Mouse (Mus musculus): ENCODE results near the gene Lzts2.

Lzts2 gene

DNA sequence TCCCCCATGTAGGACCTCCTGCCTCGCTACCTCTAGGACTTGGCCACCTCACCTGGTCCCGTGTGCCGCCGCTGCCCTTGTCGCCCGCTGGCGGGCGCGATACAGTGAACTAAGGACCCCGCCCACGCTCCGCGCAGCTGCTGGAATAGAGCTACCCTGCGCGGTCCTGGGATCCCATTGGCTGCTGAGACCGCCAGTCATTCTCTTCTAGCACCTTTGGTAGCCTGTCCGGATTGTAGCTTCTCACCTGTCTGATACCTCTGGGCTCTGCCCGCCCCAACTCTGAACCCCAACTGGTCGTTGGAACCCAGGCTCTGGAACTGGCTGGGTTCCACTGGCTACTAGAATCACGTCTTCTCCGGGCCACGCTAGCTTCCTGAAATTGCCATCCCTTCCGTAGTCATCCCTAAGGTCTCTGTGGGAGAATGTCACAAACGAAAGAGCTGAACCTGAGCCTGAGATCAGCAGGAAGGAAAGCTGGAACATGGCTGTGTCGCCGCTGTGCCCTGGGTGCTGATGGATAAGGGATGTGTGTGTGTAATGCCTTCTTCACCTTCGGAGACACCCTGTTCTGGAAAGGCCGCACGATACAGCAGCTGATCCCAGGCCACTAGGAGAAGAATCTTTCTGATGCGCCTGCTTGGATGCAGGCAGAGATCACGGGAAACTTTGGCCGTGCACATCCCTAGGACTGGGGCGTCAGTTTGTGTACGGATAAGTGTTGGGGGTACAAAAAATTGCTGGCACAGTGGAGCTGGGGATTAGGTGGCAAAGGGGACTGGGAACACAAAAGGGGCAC lies 32.5 kb downstream of the Lzts2 start:
- no peaks in the 10 kb centered on the region for H3K27me3 ChIP-seq (ENCODE audit: control insufficient read depth, insufficient read depth, low read length, poor library complexity, severe bottlenecking)
- peaks cover 2% of the 10 kb centered on the region for H3K36me3 ChIP-seq (ENCODE audit: control insufficient read depth, insufficient read depth, low read length, poor library complexity, severe bottlenecking)
- peak; percentile 80 for DNase-seq (ENCODE audit: low read depth, low spot score)

DNA sequence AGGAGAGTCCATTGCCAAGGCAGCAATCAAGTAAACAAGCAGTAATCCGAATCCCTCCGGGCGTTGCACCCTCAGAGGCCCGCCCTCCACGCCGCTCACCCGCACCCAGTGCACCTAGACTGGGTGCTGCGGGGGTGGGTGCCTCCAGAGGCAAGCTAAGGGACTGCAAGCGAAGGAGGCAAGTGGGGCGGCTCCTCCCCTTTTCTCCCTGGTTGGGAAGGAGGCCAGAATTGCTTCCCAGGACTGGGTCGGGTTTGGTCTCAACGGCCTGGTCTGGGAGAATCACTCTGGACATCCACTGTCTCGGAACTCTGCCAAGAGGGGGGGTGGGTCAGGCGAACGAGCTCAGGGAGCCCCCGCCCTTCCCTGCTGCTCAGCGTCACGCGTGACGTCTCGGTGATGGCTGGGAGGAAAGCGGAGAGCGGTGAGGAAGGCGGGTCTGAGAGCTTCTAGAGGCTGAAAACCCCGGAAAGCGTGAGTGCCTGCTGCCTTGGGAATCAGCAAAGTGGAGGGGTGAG lies 33.3 kb downstream of the Lzts2 start, which contains the start of gene Sfxn3:
Gene Sfxn3, plus strand, starts transcription at position 87 of the 518 bp plus-strand sequence.
- H3K36me3 ChIP-seq (ENCODE audit: control insufficient read depth, insufficient read depth, low read length, poor library complexity, severe bottlenecking), result peaks cover 2% of the 10 kb centered on the region
- DNase-seq (ENCODE audit: low read depth, low spot score), result peak; percentile 88
- no peaks in the 10 kb centered on the region for H3K27me3 ChIP-seq (ENCODE audit: control insufficient read depth, insufficient read depth, low read length, poor library complexity, severe bottlenecking)

DNA sequence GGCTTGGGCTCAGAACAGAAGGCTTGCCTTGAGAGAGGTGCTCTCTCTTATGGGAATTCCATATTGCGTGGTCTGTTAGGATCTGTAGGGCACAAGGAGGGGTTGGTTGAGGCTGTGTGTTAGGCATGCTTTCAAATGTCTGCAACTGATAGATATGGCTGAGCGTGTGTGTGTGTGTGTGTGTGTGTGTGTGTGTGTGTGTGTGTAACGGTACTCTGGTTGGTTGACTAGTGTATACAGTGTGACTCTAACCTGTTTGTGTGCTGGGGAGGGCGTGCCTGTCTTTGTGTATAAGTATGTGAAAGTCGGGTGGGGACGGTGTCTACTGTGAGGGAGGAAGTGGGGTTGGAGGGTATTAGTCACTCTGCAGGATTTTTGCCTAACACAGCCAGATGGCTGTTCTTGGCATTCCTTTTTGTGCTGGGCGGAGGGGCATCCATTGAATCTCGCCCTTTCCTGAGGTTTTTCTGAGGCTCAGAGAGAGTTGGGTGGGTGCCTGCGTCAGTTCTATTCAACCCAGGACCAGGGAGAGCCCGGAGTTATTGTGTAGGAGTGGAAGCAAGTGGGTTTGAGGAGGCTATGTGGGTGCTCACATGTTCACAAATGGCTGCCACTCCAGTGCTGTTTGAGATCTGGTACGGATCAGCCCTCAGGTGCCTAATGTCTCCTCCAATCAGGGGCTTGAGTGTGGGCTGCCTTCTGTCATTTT lies 33.9 kb downstream of the Lzts2 start:
- DNase-seq (ENCODE audit: low read depth, low spot score), result peak; percentile 79
- Histone ChIP-seq H3K36me3 (ENCODE audit: control insufficient read depth, insufficient read depth, low read length, poor library complexity, severe bottlenecking) (peaks cover 2% of the 10 kb centered on the region), H3K27me3 (ENCODE audit: control insufficient read depth, insufficient read depth, low read length, poor library complexity, severe bottlenecking) (no peaks in the 10 kb centered on the region)

GRCm38 (mm10) chr19:45048644-45049365 lies 34.6 kb downstream of the Lzts2 start:
- Histone ChIP-seq H3K36me3 (ENCODE audit: control insufficient read depth, insufficient read depth, low read length, poor library complexity, severe bottlenecking) (peaks cover 2% of the 10 kb centered on the region), H3K27me3 (ENCODE audit: control insufficient read depth, insufficient read depth, low read length, poor library complexity, severe bottlenecking) (no peaks in the 10 kb centered on the region)
- no peak for DNase-seq (ENCODE audit: low read depth, low spot score)

GRCm38 (mm10) chr19:45049523-45049922 lies 35.3 kb downstream of the Lzts2 start:
- DNase-seq (ENCODE audit: low read depth, low spot score), result no peak
- Histone ChIP-seq H3K36me3 (ENCODE audit: control insufficient read depth, insufficient read depth, low read length, poor library complexity, severe bottlenecking) (peaks cover 2% of the 10 kb centered on the region), H3K27me3 (ENCODE audit: control insufficient read depth, insufficient read depth, low read length, poor library complexity, severe bottlenecking) (no peaks in the 10 kb centered on the region)

DNA sequence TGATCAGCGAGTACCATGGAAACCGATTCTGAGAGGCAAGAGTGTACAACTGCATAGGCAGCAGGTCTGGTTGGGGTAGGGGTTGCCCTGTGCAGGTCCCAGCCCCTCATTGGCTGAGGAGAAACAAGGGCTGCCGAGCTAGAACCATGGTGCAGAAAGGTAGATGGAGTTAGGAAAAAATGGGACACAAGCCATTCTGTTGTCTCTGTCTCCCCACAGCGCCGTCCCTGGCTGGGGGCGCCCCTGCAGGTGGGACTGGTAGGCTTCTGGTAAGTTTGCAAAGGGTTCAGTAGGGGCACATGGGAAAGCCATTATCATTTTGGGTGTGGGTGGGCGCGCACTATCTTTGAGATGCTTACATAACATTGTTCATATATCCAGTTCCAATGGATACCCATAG lies 39.2 kb downstream of the Lzts2 start:
- no peak for DNase-seq (ENCODE audit: low read depth, low spot score)
- no peaks in the 10 kb centered on the region for H3K27me3 ChIP-seq (ENCODE audit: control insufficient read depth, insufficient read depth, low read length, poor library complexity, severe bottlenecking)
- H3K36me3 ChIP-seq (ENCODE audit: control insufficient read depth, insufficient read depth, low read length, poor library complexity, severe bottlenecking), result peaks cover 2% of the 10 kb centered on the region

DNA sequence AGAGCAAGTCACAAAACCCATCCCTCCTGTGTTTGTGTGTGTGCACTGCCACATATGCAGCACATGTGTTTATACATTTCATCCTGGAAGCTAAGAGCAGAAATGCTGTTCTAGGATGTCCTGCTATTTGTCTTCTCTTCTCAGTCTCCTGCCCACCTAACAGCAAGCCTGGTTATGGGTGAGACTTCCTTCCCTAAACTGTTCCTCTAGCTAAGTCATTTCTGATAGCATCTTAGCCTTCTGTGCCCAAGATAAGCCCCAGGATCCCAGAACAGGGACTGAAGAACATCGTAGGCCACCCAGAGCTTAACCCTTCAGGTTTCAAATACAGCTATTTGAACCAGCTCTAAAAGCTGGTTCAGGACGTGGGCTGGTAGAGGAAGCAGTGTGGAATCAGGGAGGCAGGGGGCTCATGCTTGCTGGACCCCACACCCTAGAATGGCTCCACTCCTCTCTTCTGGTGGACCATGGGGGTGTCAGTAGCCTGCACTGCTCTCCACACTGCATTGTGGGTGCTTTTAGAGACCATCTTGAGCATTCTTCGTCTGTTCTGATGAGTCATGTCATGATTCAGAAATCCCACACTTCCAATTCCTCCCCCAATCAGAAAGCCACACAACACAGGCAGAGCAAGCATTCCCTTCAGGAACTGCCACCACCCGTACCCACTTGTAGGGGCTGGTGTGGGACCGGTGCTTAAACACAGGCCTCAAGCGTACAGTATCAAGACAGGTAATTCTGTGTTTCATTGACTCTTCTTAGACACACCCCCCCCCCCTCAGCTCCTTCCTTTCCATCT lies 40.9 kb downstream of the Lzts2 start:
- no peaks in the 10 kb centered on the region for H3K27me3 ChIP-seq (ENCODE audit: control insufficient read depth, insufficient read depth, low read length, poor library complexity, severe bottlenecking)
- no peak for DNase-seq (ENCODE audit: low read depth, low spot score)
- peaks cover 2% of the 10 kb centered on the region for H3K36me3 ChIP-seq (ENCODE audit: control insufficient read depth, insufficient read depth, low read length, poor library complexity, severe bottlenecking)

DNA sequence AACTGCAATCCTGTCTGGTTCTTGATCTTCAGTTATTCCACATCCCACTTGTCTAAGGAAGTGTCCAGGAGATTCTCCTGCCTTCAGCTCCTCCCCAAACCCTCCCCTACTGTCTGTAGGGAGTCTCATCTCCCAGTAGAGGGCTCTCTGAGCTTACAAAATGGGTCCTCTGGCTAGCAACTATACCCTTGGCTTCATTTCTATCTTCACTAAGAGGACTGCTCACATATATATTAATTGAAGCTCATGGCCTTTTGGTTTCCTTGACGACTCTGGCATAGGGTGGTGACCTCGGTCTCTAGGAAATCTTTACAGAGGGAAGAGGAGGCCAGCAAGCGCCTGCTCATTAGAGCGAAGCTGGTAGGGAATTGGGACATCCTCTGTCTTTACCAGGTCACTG lies 42.1 kb downstream of the Lzts2 start:
- Histone ChIP-seq H3K36me3 (ENCODE audit: control insufficient read depth, insufficient read depth, low read length, poor library complexity, severe bottlenecking) (no peaks in the 10 kb centered on the region; the same call in none of the 2 replicates), H3K27me3 (ENCODE audit: control insufficient read depth, insufficient read depth, low read length, poor library complexity, severe bottlenecking) (no peaks in the 10 kb centered on the region)
- DNase-seq (ENCODE audit: low read depth, low spot score), result peak; percentile 63

- H3K36me3 ChIP-seq (ENCODE audit: control insufficient read depth, insufficient read depth, low read length, poor library complexity, severe bottlenecking), result no peaks in the 10 kb centered on the region; the same call in none of the 2 replicates
- no peaks in the 10 kb centered on the region for H3K27me3 ChIP-seq (ENCODE audit: control insufficient read depth, insufficient read depth, low read length, poor library complexity, severe bottlenecking)
- no peak for DNase-seq (ENCODE audit: low read depth, low spot score)
These were observed 42.9 kb downstream of the Lzts2 start for GRCm38 (mm10) chr19:45056908-45057698.

DNA sequence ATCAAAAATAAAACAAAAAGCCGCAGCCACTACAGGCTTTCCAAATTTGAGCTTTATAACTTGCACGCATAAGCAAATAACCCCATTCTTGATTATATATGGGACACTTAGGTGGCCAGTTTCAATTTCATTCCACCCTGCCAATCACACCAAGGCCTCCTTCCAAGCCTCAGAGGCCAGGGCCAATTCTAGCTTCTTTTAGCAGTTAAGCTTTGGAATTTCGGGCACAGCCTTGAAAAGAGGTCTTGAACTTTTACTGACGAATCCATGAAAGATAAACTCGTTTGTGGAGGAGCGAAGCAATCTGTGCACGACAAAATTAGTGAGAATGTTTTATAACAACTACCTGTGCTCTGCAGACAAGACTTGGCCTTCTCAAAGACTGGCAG lies 43.5 kb downstream of the Lzts2 start:
- Histone ChIP-seq H3K36me3 (ENCODE audit: control insufficient read depth, insufficient read depth, low read length, poor library complexity, severe bottlenecking) (no peaks in the 10 kb centered on the region; the same call in none of the 2 replicates), H3K27me3 (ENCODE audit: control insufficient read depth, insufficient read depth, low read length, poor library complexity, severe bottlenecking) (no peaks in the 10 kb centered on the region)
- DNase-seq (ENCODE audit: low read depth, low spot score), result no peak

DNA sequence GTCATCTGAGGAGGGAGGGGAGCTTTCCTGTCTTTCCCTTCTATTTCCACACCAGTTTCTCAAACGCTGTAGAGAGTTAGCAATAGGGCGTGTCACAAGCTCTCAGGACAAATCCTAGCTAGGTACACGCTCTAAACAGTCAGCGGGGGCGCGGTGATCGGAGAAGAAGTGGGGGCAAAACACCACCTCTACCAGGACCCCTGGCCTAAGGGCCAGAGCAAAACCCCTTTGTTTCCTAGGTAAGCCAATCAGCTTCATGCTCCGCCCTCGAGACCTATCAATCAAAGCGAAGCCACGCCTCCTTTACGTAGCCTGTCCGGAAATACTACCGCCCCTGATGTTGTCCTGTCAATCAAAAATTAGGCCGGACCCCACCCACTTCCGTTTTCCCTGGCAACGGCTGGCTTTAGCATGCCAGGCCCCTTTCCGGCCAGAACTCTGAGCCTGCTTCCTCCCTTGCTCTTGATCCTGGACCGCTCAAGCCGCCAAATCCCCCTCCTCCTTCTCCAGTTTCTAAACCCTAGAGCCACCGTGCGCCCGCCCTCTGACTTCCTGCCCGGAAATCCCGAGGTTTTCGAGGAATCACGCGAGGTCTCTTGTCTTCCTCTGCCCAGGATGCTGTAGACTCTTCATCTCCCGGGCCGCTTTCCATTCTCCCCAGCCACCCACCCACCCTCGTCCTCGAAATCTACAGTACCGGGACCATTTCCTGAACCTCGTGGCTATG lies 44.1 kb downstream of the Lzts2 start:
- Histone ChIP-seq H3K27me3 (ENCODE audit: control insufficient read depth, insufficient read depth, low read length, poor library complexity, severe bottlenecking) (no peaks in the 10 kb centered on the region), H3K36me3 (ENCODE audit: control insufficient read depth, insufficient read depth, low read length, poor library complexity, severe bottlenecking) (no peaks in the 10 kb centered on the region; the same call in 1 of the 2 replicates)
- DNase-seq (ENCODE audit: low read depth, low spot score), result peak; percentile 97

GRCm38 (mm10) chr19:45058841-45059240 lies 44.6 kb downstream of the Lzts2 start:
- no peak for DNase-seq (ENCODE audit: low read depth, low spot score)
- H3K36me3 ChIP-seq (ENCODE audit: control insufficient read depth, insufficient read depth, low read length, poor library complexity, severe bottlenecking), result no peaks in the 10 kb centered on the region

More at GRCm38 (mm10) chr19:45058841-45059240, 44.6 kb downstream of the Lzts2 start:
- H3K27me3 ChIP-seq (ENCODE audit: control insufficient read depth, insufficient read depth, low read length, poor library complexity, severe bottlenecking), result no peaks in the 10 kb centered on the region

Measured in splenic B cell, adult 2 months (primary cell).